Mouse (Mus musculus): Measurements from ENCODE around the gene Trim9.

Gene Trim9

GRCm38 (mm10) chr12:70262271-70262953 is 85.0 kb downstream of the Trim9 start:
- DNase-seq (ENCODE audit: low spot score in 2 of 2) = no peak

GRCm38 (mm10) chr12:70251210-70251884 is 96.1 kb downstream of the Trim9 start:
- DNase-seq (ENCODE audit: low spot score in 2 of 2) = no peak

- no peak for DNase-seq (ENCODE audit: low spot score in 2 of 2)
Observed at GRCm38 (mm10) chr12:70249616-70250157, 97.7 kb downstream of the Trim9 start.

- no peak for DNase-seq (ENCODE audit: low spot score in 2 of 2)
Observed at GRCm38 (mm10) chr12:70247683-70248474, 99.5 kb downstream of the Trim9 start.

- no peak for DNase-seq (ENCODE audit: low spot score in 2 of 2)
Observed at GRCm38 (mm10) chr12:70242550-70242949, 104.9 kb downstream of the Trim9 start.

- DNase-seq (ENCODE audit: low spot score in 2 of 2) = no peak
Observed at GRCm38 (mm10) chr12:70239741-70240140, 107.7 kb downstream of the Trim9 start.

GRCm38 (mm10) chr12:70238604-70239003 is 108.8 kb downstream of the Trim9 start:
- no peak for DNase-seq (ENCODE audit: low spot score in 2 of 2)

GRCm38 (mm10) chr12:70234938-70235484 is 112.4 kb downstream of the Trim9 start:
- peak; percentile 53 to 68 for DNase-seq (ENCODE audit: low spot score in 2 of 2)

- DNase-seq (ENCODE audit: low spot score in 2 of 2) = peak in 1 of 2 experiments; percentile 56
Observed at GRCm38 (mm10) chr12:70234411-70234810, 113.0 kb downstream of the Trim9 start.

- DNase-seq (ENCODE audit: low spot score in 2 of 2) = no peak
Observed at GRCm38 (mm10) chr12:70233637-70234315, 113.6 kb downstream of the Trim9 start.

GRCm38 (mm10) chr12:70232020-70232544 is 115.3 kb downstream of the Trim9 start:
- no peak for DNase-seq (ENCODE audit: low spot score in 2 of 2)

GRCm38 (mm10) chr12:70231294-70231693 is 116.1 kb downstream of the Trim9 start, which contains the start of gene Pygl:
Gene Pygl (minus strand): TSS chr12:70231488.
- DNase-seq (ENCODE audit: low spot score in 2 of 2) = no peak

GRCm38 (mm10) chr12:70228155-70228554 is 119.3 kb downstream of the Trim9 start:
- DNase-seq (ENCODE audit: low spot score in 2 of 2) = no peak

- DNase-seq (ENCODE audit: low spot score in 2 of 2) = peak; percentile 44 to 75
Observed at GRCm38 (mm10) chr12:70227121-70227932, 120.1 kb downstream of the Trim9 start.

- no peak for DNase-seq (ENCODE audit: low spot score in 2 of 2)
Observed at GRCm38 (mm10) chr12:70226655-70227054, 120.8 kb downstream of the Trim9 start.

GRCm38 (mm10) chr12:70223331-70223730 is 124.1 kb downstream of the Trim9 start:
- no peak for DNase-seq (ENCODE audit: low spot score in 2 of 2)

- peak in 1 of 2 experiments; percentile 7 for DNase-seq (ENCODE audit: low spot score in 2 of 2)
Observed at GRCm38 (mm10) chr12:70221425-70221824, 126.0 kb downstream of the Trim9 start.

- no peak for DNase-seq (ENCODE audit: low spot score in 2 of 2)
Observed at GRCm38 (mm10) chr12:70218795-70219540, 128.4 kb downstream of the Trim9 start.

- DNase-seq (ENCODE audit: low spot score in 2 of 2) = no peak
Observed at GRCm38 (mm10) chr12:70216229-70216800, 131.1 kb downstream of the Trim9 start.

Data from spleen, postnatal 10 days (tissue).